Mouse (Mus musculus): ENCODE measurements around the gene Ahctf1.
"Not testable (repeated sequence)": the region's sequence is repeated elsewhere in the genome, so short reads cannot be mapped to it uniquely, and the experiment has no call there.

Gene Ahctf1

GRCm38 (mm10) chr1:179804140-179804881, 831 bp upstream of the Ahctf1 start:
- in situ Hi-C loops (cut with MboI), result no loop called here

DNA sequence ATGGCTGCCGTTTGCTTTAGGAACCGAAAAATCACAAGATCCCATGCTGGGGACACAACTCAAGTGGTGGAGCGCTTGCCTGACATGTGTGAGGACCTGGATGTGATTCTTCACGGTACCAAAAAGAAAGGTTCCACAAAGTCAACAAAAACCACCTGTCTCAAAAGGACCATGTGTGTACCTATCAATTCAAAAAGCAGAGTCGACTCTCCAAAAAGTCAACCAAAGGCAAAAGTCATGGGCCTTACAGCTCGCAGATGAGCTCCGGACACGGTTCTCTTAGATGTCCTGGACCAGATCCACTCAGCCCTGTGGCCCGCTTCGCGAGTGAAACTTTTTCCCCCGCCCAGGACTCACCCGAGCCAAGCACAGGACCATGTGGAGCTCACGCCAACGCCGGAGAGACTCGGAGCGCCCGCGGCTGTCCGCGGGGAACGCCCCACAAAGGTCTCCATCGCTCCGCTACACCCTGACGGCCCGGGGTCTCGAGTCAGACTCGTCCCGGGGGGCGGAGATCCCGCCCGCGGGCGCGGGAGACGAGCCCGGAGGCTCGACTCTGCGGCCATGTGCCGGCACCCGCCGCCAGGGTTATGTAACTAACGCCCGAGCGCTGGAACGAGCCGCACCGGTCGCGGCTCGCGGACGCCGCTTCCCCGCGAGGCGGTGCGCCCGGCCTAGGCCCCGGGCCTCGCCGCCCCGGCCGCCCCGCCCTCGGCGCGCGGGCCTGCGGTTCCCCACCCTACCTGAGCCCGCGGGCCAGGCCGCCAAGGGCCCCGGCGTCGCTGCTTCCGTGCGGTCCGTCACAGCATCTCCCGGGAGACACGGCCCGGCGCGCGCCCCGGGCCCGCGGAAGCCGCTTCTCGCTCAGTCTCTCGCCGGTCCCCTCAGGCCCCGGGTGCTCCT, 619 bp downstream of the Ahctf1 start, which contains the start of gene Gm10518:
Gene Gm10518, plus strand, starts transcription at position 767 of the 903 bp plus-strand sequence.
- in situ Hi-C loops (cut with MboI), result no loop called here

GRCm38 (mm10) chr1:179798794-179799193, 4.7 kb downstream of the Ahctf1 start:
- in situ Hi-C loops (cut with MboI), result no loop called here

GRCm38 (mm10) chr1:179787281-179787680, 16.2 kb downstream of the Ahctf1 start:
- in situ Hi-C loops (cut with MboI), result no loop called here

DNA sequence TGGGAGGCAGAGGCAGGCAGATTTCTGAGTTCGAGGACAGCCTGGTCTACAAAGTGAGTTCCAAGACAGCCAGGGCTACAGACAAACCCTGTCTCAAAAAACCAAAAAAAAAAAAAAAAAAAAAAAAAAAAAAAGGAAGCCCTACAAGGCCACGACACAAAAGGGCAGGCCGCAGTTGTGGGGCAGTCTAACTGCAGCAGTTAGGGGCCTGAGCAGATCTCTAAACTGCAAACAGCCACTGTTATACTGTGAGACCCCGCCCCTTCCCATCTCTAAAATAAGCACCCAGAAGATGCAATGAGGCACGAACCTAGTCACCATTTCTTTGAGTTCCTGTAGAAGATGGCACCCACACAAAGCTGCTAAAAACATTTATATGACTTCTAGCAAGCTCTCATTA, 18.0 kb downstream of the Ahctf1 start:
- in situ Hi-C loops (cut with MboI), result no loop called here

- in situ Hi-C loops (cut with MboI), result no loop called here
These were observed 19.4 kb downstream of the Ahctf1 start for GRCm38 (mm10) chr1:179784098-179784497.

DNA sequence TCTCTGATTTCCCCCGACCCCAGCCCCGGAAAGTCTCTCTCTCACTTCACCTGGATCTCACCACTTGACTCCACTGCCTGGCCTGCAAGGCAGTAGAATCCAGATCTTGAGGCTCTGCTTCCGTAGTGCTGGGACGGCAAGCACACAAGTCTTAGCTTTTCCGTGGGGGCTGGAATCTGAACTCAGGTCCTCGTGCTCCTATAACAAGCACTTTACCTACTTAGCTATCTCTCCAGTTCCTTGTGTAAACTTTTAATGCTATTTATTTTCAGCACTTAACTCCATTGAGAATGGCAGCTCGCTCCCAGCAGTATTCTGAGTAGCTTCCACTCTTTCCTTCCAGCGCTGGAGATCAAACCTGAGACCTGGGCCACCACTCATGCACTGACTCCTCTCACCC, 26.6 kb downstream of the Ahctf1 start:
- in situ Hi-C loops (cut with MboI), result no loop called here

- in situ Hi-C loops (cut with MboI), result no loop called here
These were observed 42.9 kb downstream of the Ahctf1 start for GRCm38 (mm10) chr1:179760553-179760952.

DNA sequence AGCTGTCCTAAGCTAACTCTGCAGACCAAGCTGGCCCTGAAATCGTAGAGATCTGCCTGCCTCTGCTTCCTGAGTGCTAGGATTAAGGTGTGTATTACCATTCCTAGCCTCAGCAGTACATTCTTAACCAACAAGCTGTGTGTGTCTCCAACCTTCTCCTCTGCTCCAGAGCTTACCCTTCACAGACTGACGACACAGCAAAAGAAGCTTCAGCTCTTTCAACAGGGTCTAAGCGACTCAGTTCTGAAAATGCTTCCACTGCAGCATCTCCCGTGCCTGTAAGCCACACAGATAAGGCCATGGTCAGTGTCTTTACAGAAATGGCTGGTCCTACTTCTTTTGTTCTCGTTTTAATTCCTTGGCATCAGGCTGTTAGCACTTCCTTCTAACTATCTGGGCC, 43.4 kb downstream of the Ahctf1 start:
- in situ Hi-C loops (cut with MboI), result no loop called here

DNA sequence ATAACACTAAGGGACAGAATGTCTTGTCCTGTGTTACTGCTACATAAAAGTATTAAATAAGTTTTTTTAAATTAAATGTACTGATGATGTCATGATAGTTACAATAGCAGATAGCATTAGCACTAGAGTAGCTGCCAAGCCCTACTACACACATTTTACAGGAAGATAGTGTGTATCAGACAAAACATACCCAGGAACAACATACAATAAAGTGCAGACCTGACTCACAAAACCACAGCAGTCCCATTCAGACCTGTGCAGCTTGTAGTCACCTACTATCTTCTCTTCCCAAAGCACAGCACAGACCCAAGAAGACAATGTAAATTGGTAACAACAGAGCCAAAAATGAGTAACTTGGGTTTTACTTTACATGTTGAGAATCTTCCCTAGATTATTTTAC, 47.0 kb downstream of the Ahctf1 start:
- in situ Hi-C loops (cut with MboI), result no loop called here

DNA sequence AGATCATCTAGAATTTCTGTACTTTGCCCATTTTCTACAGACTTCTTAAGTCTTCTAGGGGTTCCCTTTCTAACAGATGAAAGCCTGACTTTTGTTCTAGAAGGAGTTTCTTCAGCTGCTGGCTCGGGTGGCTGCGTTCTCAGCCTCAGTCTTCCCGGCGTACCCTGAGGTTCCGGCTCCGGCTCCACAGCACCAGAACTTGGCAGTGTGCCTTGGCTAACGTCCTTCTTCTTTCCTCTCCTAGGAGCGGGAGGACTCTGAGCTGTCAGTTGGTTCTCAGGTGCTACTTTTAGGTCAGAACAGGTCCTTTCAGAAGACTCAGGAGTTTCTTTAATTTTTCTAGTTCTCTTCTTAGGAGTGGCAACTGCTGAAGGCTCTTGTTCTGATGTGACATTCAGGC, 50.5 kb downstream of the Ahctf1 start:
- in situ Hi-C loops (cut with MboI), result no loop called here

DNA sequence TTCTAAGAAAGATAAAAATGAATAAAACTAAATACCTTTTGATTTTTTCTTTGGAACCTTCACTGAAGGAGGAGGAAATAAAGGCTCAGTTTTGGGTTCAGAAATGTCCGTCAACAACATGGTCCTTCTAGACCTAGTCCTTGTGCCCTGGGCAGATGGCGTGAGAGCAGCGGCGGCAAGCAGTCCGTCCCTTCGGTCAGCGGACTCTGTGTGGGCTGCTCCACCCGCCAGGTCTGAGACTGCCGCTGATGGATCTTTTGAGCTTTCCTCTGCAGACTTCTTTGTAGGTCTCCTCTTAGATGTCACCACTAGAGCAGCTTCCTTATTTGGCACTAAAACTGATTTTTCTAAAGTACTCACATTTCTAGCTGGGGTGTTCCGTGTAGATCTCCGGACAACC, 51.2 kb downstream of the Ahctf1 start:
- in situ Hi-C loops (cut with MboI), result no loop called here

DNA sequence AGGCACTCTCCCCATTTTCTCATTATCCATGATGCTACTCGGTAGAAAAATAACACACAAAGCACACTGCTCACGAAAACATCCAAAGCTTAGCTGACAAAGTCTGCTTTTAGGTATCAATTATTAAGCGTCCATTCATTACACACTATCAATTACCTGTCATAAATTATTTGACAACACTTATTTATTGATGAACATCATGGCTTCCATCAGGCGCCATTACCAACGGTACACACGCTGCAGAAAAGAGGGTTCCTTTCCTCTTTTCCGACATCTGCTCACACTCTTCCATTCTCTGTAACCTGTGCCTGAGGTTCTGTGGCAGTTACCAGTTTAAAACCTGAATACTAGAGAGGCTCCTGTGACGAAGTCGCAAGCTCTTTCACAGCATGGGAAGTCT, 58.3 kb downstream of the Ahctf1 start, which contains the start of gene Kif28:
Gene Kif28, minus strand, starts transcription at position 101 of the 400 bp plus-strand sequence.
- in situ Hi-C loops (cut with MboI), result no loop called here

GRCm38 (mm10) chr1:179743593-179744193, 59.8 kb downstream of the Ahctf1 start:
- in situ Hi-C loops (cut with MboI), result no loop called here

GRCm38 (mm10) chr1:179736483-179736882, 67.0 kb downstream of the Ahctf1 start:
- in situ Hi-C loops (cut with MboI), result no loop called here

- in situ Hi-C loops (cut with MboI), result no loop called here
These were observed 68.7 kb downstream of the Ahctf1 start for GRCm38 (mm10) chr1:179734500-179735474.

GRCm38 (mm10) chr1:179731391-179731790, 72.1 kb downstream of the Ahctf1 start:
- in situ Hi-C loops (cut with MboI), result no loop called here

GRCm38 (mm10) chr1:179728661-179729060, 74.8 kb downstream of the Ahctf1 start:
- in situ Hi-C loops (cut with MboI), result no loop called here

DNA sequence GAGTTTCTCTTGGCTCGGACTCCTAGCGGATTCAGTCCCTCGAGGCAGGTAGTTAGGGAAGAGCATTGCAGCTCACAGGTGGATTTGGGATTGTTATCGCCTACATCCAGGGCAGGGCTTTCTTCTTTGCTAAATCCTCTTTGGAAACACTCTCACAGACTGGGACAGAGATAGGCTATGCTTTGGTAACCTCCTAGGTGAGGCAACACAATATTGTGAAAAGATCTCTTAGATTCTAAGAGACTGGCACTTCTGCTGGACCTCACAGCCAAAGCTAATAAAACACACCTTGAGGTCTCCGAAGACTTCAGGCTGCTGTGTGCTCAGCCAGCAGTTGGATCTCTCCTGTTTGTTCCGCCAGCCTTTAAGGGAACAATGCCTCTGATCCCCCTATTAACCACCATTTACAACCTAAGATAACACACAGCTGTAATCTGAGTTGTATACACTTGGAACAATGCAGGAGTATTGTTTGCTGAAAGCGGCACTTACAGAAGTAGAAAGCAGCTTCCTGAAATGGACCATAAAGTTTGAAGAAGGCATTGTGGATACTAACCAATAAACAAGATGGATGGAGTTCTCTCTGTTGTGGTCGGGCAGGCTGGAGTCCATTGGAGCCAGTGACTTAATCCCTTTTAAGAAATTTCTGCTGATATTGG, 80.5 kb downstream of the Ahctf1 start:
- in situ Hi-C loops (cut with MboI), result no loop called here

DNA sequence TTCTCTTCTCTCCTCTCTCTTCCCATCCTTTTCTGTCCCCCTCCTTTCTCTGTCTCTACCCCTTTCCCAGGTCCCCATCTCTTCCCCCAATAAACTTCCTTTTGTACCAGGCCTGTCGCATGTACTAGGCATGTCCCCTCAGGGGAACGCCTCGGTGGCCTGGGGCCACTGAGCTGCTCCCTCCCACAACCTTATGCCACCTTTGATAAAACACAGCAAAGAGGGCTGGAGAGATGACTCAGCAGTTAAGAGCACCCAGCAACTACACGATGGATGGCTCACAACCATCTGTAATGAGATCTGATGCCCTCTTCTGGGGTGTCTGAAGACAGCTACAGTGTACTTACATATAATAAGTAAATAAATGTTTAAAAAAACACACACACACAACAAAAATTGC, 87.7 kb downstream of the Ahctf1 start:
- in situ Hi-C loops (cut with MboI), result no loop called here

DNA sequence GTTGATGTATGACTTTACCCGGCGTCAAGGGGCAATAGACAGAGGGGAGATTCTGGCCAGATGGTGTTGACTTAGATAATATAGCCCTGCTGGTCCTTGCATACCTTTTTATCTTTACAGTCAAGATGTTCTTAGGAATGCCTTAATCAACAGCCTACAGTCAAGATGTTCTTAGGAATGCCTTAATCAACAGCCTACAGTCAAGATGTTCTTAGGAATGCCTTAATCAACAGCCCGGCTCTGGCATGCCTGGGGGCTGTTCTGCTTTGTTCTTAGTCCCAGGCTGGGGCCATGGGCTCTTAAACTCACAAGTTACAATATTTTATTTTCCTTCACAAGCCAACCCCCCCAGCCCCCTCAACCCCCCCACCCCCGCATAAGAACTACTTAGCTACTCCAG, 88.2 kb downstream of the Ahctf1 start:
- in situ Hi-C loops (cut with MboI), result not testable (repeated sequence)

Measured in mature B cell (primary cell).